Mouse (Mus musculus): ENCODE measurements around the gene Lrrc30.

The Lrrc30 gene

GRCm38 (mm10) chr17:67632676-67633339 lies at the start of gene Lrrc30:
TSS of gene Lrrc30 (minus strand) at chr17:67632723.
- DNase-seq (ENCODE audit: low spot score in 2 of 2) = no peak

- no peak for DNase-seq (ENCODE audit: low spot score in 2 of 2)
These were observed 48.6 kb upstream of the Lrrc30 start for GRCm38 (mm10) chr17:67681084-67681483.

- no peak for DNase-seq (ENCODE audit: low spot score in 2 of 2)
These were observed 46.1 kb upstream of the Lrrc30 start for GRCm38 (mm10) chr17:67678576-67678975.

- no peak for DNase-seq (ENCODE audit: low spot score in 2 of 2)
These were observed 35.5 kb upstream of the Lrrc30 start for GRCm38 (mm10) chr17:67667981-67668380.

- DNase-seq (ENCODE audit: low spot score in 2 of 2) = no peak
These were observed 34.5 kb upstream of the Lrrc30 start for GRCm38 (mm10) chr17:67666981-67667380.

GRCm38 (mm10) chr17:67664299-67664698 lies 31.8 kb upstream of the Lrrc30 start:
- DNase-seq (ENCODE audit: low spot score in 2 of 2) = no peak

- peak in 1 of 2 experiments; percentile 2 for DNase-seq (ENCODE audit: low spot score in 2 of 2)
These were observed 19.0 kb upstream of the Lrrc30 start for GRCm38 (mm10) chr17:67651506-67651905.

GRCm38 (mm10) chr17:67641627-67642026 lies 9.1 kb upstream of the Lrrc30 start:
- DNase-seq (ENCODE audit: low spot score in 2 of 2) = no peak

- no peak for DNase-seq (ENCODE audit: low spot score in 2 of 2)
These were observed 5.7 kb upstream of the Lrrc30 start for GRCm38 (mm10) chr17:67638119-67638810.

GRCm38 (mm10) chr17:67636951-67637350 lies 4.4 kb upstream of the Lrrc30 start:
- DNase-seq (ENCODE audit: low spot score in 2 of 2) = no peak

GRCm38 (mm10) chr17:67636304-67636703 lies 3.8 kb upstream of the Lrrc30 start:
- no peak for DNase-seq (ENCODE audit: low spot score in 2 of 2)

GRCm38 (mm10) chr17:67629746-67630145 lies 2.8 kb downstream of the Lrrc30 start:
- no peak for DNase-seq (ENCODE audit: low spot score in 2 of 2)

- no peak for DNase-seq (ENCODE audit: low spot score in 2 of 2)
These were observed 3.3 kb downstream of the Lrrc30 start for GRCm38 (mm10) chr17:67629211-67629657.

GRCm38 (mm10) chr17:67628475-67628874 lies 4.0 kb downstream of the Lrrc30 start:
- DNase-seq (ENCODE audit: low spot score in 2 of 2) = no peak

- no peak for DNase-seq (ENCODE audit: low spot score in 2 of 2)
These were observed 7.1 kb downstream of the Lrrc30 start for GRCm38 (mm10) chr17:67625431-67625830.

- no peak for DNase-seq (ENCODE audit: low spot score in 2 of 2)
These were observed 13.5 kb downstream of the Lrrc30 start for GRCm38 (mm10) chr17:67619001-67619400.

- no peak for DNase-seq (ENCODE audit: low spot score in 2 of 2)
These were observed 18.1 kb downstream of the Lrrc30 start for GRCm38 (mm10) chr17:67614381-67614780.

- no peak for DNase-seq (ENCODE audit: low spot score in 2 of 2)
These were observed 19.9 kb downstream of the Lrrc30 start for GRCm38 (mm10) chr17:67612576-67612975.

- no peak for DNase-seq (ENCODE audit: low spot score in 2 of 2)
These were observed 20.4 kb downstream of the Lrrc30 start for GRCm38 (mm10) chr17:67612151-67612550.

- no peak for DNase-seq (ENCODE audit: low spot score in 2 of 2)
These were observed 28.1 kb downstream of the Lrrc30 start for GRCm38 (mm10) chr17:67604446-67604845.

GRCm38 (mm10) chr17:67602556-67602955 lies 30.0 kb downstream of the Lrrc30 start:
- no peak for DNase-seq (ENCODE audit: low spot score in 2 of 2)

GRCm38 (mm10) chr17:67584937-67585579 lies 47.5 kb downstream of the Lrrc30 start:
- DNase-seq (ENCODE audit: low spot score in 2 of 2) = peak in 1 of 2 experiments; percentile 35

GRCm38 (mm10) chr17:67584533-67584932 lies 48.0 kb downstream of the Lrrc30 start:
- DNase-seq (ENCODE audit: low spot score in 2 of 2) = no peak
